Mouse (Mus musculus) cerebral cortex, adult 2 months (tissue): ENCODE data around the gene Dab1.

ENCODE experiments used
- WGBS: fragments of 180-500 bp; shearing (Covaris S2); methylation state at CpG from one replicate; pipeline ENCODE4 v1.1.7; 2018; 5-methylcytosine and 5-hydroxymethylcytosine counted together

Gene Dab1

GRCm38 (mm10) chr4:104673317-104673716 is 1054.2 kb downstream of the Dab1 start:
- WGBS = 79% methylated on average over 3 of the region's 3 CpGs

DNA sequence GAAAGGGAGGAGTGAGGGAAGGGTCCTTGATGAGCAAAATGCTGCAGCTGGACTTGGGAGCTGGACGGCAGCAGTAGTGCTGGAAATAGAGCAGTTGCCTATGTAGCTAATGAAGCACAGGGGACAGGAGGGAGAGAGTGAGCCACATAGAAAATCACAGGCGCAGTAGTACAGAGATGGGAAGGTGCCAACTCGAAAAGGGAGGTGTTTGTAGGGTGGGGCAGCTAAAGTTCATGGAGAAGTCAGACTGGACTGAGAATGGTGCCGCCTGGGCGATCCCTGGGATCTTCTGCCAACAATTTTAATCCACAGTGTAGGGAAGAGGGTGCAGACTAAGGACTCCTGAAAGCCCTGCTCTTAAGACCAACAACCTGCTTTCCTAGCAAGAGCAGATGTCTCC is 1055.5 kb downstream of the Dab1 start:
- WGBS = 87% methylated on average over 5 of the region's 5 CpGs

- 57% methylated on average over 7 of the region's 7 CpGs for WGBS
Observed at GRCm38 (mm10) chr4:104678234-104678633, 1059.1 kb downstream of the Dab1 start.

GRCm38 (mm10) chr4:104680475-104680874 is 1061.3 kb downstream of the Dab1 start:
- WGBS = 75% methylated on average over 4 of the region's 4 CpGs

DNA sequence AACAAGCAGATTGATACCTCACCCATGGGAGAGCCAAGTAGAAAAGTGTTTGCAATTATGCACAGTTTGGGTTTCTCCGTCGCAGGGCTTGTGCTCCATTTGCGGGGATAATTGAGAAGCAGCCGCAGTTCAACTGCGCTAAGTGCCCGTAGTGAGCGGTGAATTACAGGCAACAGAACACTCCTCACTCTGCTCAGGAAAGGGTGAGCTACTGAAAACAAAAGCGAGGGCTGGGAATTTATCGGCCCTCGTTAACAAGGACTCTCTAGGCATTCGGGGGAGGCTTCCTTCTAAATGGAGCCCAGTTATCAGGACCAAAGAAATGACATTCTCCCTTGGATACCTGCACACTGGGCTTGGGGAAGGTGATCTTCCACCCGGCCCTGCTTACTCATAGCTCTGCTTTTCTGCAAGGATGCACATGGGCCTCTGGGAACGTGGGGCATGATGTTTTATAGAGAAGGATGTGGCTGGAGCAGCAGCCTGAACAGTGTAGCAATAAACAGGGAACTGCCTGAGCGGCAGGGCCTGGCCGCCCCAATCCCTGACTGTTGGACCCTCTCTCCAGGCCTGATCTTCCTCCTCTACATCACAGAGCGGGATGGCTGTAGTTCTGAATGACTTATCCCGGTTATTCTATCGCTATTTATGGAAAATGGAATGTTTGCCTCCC is 1067.1 kb downstream of the Dab1 start:
- WGBS = 63% methylated on average over 18 of the region's 18 CpGs

- 55% methylated on average over 3 of the region's 3 CpGs for WGBS
Observed at GRCm38 (mm10) chr4:104689047-104689446, 1069.9 kb downstream of the Dab1 start.

- 40% methylated on average over 7 of the region's 7 CpGs for WGBS
Observed at GRCm38 (mm10) chr4:104691026-104691425, 1071.9 kb downstream of the Dab1 start.

DNA sequence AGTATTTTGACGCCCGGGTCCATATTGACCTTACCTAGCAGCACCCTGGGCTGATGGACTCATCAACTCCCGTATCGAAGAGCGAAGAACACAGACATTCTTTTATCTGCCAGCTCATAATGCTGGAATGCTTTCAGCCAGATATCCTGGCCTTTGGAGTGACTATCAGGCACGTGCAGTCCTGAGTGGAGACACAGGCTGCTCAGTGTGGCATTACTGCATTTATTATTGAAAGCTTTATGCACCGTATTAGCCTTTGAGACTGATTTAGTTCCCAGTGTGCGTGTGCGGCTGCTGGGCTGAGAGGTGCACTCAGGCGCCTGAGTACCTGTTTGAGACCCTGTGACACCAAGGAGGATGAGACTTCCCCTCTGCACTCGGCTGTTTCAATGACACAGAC is 1075.0 kb downstream of the Dab1 start:
- WGBS = 80% methylated on average over 11 of the region's 11 CpGs

GRCm38 (mm10) chr4:104696522-104696921 is 1077.4 kb downstream of the Dab1 start:
- 64% methylated on average over 3 of the region's 3 CpGs for WGBS

DNA sequence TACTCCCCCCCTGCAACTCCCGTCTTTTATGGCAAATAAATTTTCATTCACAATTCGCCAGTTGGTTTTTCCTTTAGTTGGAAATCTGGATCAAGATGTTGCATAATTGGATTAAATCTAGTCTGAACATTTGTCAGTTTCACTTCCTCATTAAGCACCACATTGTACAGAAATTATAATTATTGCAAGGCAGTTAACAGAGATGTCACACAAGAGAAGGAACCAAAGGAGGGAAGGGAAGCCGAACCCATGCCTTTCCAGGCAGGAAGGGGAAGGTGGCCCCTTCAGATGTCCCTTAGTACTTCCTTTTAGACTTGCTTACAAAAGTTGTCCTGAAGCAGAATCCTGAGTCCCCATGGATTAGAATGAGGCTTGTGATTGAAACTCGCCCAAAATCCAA is 1078.5 kb downstream of the Dab1 start:
- 49% methylated on average over 4 of the region's 4 CpGs for WGBS

- 42% methylated on average over 10 of the region's 10 CpGs for WGBS
Observed at GRCm38 (mm10) chr4:104705664-104706645, 1086.8 kb downstream of the Dab1 start.

DNA sequence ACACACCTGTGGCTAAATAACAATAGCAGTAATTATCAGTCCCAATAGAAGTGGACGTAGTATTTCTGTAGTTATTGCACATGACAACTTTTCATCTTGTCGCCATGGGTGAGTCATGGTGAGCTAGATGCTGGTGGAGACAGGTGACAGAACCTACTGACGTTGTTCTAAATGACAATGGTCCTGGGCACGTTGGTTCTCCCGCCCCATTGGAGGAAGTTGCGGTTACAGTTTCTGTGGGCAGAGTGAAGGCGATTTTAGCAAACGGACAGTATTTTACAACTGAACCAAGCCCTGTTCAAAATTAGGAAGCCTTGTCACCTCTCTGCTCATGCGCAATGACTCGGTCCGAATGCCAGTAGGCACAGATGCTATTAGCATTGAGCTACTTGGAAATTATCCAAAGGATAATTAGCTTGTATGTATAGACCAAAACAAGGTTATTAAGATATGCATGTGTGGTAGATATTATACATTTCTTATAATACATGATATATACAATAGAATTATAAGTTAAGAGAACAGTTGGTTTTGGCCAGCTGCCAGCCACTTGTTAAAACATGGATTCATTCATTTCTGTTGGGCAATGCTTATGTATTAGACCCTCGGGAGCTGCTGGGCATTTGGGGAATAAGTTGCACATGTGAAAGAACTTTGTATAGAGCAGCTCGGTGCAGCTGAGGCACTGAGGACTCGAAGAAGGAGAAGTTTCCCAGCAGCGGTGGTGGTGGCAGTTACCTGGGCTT is 1093.4 kb downstream of the Dab1 start:
- WGBS = 74% methylated on average over 15 of the region's 15 CpGs

- 80% methylated on average over 9 of the region's 9 CpGs for WGBS
Observed at GRCm38 (mm10) chr4:104714925-104715519, 1095.9 kb downstream of the Dab1 start.

- 68% methylated on average over 6 of the region's 6 CpGs for WGBS
Observed at GRCm38 (mm10) chr4:104715857-104716256, 1096.7 kb downstream of the Dab1 start.

- 37% methylated on average over 1 of the region's 1 CpGs for WGBS
Observed at GRCm38 (mm10) chr4:104716506-104716905, 1097.3 kb downstream of the Dab1 start.

DNA sequence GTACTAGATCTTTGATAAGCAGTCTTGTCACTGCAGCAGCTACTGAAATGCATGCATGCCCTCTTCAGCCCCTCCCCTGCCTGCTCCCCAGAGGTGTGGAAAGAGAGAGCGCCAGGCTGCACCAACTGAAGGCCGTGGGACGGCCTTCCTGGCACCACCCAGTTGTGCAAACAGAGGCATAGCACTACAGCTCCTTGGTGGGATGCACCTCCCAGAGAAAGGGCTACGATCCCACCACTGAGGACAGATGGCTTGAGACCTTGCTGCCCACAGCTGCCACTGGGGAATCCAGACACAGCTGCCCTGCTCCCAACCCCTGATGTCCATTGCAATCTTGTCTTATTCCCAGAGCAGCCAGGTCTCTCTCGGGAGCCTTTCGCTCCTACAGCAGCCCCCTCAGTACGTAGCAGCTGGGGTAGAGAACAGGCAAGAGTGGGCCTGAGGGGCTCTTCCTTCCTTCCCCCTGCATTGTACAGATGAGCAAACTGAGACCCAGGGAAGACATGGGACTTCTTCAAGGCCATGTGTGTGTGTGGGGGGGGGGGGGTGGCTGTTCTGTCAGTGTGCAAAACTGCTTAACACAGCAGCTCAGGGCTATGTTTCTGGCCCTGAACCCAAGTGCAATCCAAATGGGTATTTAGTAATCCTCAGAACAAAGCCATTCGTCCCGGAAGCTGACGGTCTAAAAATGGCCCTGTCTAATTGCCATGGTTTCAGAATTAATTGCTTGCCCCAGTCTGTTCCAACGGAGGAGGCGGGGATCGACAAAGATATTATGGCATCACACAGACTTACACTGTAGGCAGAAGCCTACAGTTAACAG is 1100.0 kb downstream of the Dab1 start:
- WGBS = 40% methylated on average over 13 of the region's 13 CpGs

DNA sequence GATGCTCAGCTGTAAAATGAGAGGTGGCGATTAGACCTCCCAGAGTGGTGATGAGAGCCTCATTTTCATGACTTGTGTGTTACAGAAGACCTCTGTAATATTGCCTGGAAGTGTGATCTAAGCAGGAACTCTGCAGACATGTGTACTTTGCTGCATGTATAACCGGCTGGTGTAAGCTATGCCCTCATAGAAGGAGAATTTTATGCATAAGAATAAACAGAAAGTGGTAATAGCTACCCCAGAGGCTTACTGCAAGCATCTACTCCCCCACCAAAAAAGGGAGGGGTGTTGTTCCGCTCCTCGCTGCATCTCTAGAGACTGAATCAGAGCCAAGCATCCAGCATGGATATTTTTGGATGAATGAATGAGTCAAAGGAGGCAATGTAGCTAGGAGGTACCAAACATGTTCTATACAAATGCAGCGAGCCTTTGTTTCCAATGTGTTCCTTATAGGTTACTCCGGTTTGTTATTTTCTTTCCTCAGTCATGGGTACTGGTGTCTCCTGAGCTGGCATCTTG is 1104.4 kb downstream of the Dab1 start:
- WGBS = 34% methylated on average over 6 of the region's 6 CpGs

DNA sequence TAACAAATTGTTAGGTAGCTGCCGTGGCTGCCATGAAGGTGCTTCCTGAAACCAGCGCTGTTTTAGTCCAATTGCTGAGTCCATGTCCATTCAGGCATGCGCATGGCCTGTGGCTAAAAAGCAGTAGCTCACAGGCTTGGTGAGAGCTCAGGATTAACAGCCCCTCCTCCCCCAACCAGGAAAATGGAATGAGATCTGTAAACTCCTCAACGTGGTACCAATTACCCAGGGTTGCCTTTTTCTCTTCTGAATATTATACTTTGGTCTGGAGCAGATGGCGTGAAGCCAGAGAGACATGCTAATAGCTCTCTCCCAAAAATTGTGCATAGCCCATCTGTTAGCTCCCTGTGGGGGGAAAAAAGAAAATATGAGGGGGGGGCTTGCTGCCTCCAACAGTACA is 1105.1 kb downstream of the Dab1 start:
- 49% methylated on average over 5 of the region's 5 CpGs for WGBS

DNA sequence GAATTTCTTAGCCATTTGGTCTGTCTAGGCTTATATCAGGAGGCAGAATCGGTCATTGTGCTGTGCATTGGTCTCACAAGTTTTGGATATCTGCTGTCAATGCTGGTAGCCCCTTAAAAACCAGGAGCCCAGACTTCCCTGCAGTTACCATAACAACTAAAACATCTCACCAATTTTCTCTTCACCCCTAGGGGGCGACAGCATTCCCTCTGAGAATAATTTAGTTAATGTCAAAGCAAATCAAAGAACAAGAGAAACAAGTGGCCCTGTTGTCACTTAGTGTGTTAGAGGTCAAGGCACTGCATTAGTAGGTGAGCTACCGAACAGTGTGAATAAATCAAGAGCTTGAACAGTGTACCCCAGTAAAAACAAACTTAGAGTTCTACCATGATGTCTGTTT is 1106.5 kb downstream of the Dab1 start:
- 59% methylated on average over 3 of the region's 3 CpGs for WGBS

- 40% methylated on average over 8 of the region's 8 CpGs for WGBS
Observed at GRCm38 (mm10) chr4:104729185-104729584, 1110.0 kb downstream of the Dab1 start.

DNA sequence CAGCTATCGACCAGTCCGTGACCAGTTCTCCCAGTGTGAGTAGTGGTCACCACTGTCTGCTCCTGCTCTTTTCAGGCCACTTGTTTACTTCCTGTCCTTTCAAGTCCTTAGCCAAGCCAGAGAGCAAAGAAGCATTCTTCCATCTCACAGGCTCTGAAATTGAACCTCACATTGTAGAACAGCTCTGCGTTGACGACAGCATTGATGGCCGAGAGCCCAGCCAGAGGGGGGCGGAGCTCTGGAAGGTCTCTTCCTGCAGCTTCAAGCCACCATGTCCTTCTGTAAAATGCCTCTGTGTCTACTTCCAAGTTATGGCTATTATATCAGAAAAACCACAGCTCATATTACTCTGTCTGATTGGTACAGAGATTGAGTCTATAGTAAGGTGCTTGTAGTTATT is 1127.3 kb downstream of the Dab1 start:
- WGBS = 44% methylated on average over 6 of the region's 6 CpGs
